Mouse (Mus musculus): ENCODE data around the gene Slc17a7. TPM values are rescaled to one million over a fixed set of nuclear protein-coding genes. Genes with fewer than 3 reads are reported as not detected.
A peak's percentile ranks its signal among the peaks of the same experiment; 100 is the strongest.

Slc17a7 gene
- polyA plus RNA-seq, 1 experiment = 1.6 TPM

DNA sequence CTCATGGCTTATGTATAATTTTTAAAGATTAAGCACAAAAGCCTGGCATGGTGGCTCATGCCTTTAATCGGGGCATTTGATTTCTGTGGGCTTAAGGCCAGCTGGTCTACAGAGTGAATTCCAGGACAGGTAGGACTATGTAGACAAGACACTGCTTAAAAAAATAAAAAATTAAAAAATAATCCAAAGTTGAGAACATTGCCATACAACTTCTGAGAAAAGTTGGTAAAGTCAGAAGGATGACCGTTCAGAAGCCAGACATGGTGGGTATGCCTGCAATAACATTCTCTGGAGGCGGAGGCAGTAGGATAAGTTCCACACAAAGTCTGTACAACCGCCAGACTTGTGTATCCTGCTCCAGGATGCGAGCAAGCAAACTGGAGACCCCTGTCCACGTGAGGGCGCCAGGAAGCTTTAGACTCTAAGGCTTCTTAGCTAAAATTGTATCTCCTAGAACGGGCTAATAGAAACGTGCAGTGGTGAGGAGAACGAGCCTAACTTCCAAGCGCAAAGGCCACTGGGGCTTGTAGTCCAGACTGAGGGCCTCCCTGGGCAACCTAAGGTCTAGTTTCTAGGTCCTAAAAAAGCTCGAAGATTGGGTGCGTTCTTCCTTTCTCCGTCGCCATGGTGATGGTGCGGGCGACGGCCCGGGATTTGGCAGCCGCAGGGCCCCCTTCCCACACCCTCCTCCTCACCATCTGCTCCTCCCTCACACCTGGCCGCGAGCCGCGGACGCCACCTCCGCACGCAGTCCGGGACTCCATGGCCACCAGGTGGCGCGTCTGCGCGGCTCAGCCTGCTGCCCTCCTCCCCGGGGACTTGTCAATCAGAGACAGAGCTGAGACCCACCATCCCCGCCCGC is 1.9 kb upstream of the Slc17a7 start:
- H3K9ac ChIP-seq (ENCODE audit: low read depth, poor library complexity, severe bottlenecking) = no peak overlapping the region
- H3K27ac ChIP-seq (ENCODE audit: insufficient read depth, low read length) = no peak overlapping the region
- peaks cover 1% of the 10 kb centered on the region; the same call in 1 of the 2 replicates for H3K27me3 ChIP-seq (ENCODE audit: control insufficient read depth, insufficient read depth, low read length, poor library complexity, severe bottlenecking)
- peak overlapping the region; percentile 38 for H3K4me3 ChIP-seq (ENCODE audit: low read depth, low read length)
- H3K4me1 ChIP-seq (ENCODE audit: control insufficient read depth, insufficient read depth, low read length) = no peaks in the 10 kb centered on the region
- TF ChIP-seq EP300 (IDR thresholded peaks at IDR 0.05; ENCODE audit: insufficient read depth, low read depth, low read length) (no peak), POLR2A (IDR thresholded peaks at IDR 0.05; ENCODE audit: insufficient read depth, low read length) (no peak), CTCF (IDR thresholded peaks at IDR 0.05; ENCODE audit: low read depth, low read length) (peak; percentile 94)
- no peaks in the 10 kb centered on the region for H3K36me3 ChIP-seq (ENCODE audit: control insufficient read depth, insufficient read depth, low read length, poor library complexity, severe bottlenecking)
- H3K9me3 ChIP-seq (replicated peaks; ENCODE audit: control insufficient read depth, insufficient read depth, low read length, poor library complexity, severe bottlenecking) = no peaks in the 10 kb centered on the region

DNA sequence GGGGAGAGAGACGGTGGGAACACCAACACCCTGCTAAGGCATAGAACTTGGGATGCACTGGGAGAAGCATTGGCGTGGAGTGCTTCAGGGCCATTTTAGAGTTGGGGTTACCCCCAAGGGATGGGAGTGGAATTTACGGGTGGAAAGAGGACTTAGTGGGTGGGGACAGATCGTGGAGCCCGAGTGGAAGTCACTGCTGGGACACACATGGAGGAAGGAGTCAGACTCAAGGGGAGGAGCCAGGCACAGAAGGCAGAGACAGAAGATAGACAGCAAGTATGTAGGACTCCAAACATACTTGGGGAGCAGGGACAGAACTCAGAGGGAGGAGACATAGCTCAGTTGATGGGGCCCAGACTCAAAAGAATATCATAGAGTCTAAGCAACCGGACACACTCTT is 1.2 kb upstream of the Slc17a7 start:
- TF ChIP-seq POLR2A (IDR thresholded peaks at IDR 0.05; ENCODE audit: insufficient read depth, low read length) = no peak
- Histone ChIP-seq H3K4me1 (ENCODE audit: control insufficient read depth, insufficient read depth, low read length) (no peaks in the 10 kb centered on the region), H3K36me3 (ENCODE audit: control insufficient read depth, insufficient read depth, low read length, poor library complexity, severe bottlenecking) (no peaks in the 10 kb centered on the region), H3K9ac (ENCODE audit: low read depth, poor library complexity, severe bottlenecking) (no peak overlapping the region), H3K4me3 (ENCODE audit: low read depth, low read length) (peak overlapping the region; percentile 29; the same call in 1 of the 2 replicates), H3K27ac (ENCODE audit: insufficient read depth, low read length) (no peak overlapping the region), H3K27me3 (ENCODE audit: control insufficient read depth, insufficient read depth, low read length, poor library complexity, severe bottlenecking) (peaks cover 1% of the 10 kb centered on the region; the same call in 1 of the 2 replicates), H3K9me3 (replicated peaks; ENCODE audit: control insufficient read depth, insufficient read depth, low read length, poor library complexity, severe bottlenecking) (no peaks in the 10 kb centered on the region)

DNA sequence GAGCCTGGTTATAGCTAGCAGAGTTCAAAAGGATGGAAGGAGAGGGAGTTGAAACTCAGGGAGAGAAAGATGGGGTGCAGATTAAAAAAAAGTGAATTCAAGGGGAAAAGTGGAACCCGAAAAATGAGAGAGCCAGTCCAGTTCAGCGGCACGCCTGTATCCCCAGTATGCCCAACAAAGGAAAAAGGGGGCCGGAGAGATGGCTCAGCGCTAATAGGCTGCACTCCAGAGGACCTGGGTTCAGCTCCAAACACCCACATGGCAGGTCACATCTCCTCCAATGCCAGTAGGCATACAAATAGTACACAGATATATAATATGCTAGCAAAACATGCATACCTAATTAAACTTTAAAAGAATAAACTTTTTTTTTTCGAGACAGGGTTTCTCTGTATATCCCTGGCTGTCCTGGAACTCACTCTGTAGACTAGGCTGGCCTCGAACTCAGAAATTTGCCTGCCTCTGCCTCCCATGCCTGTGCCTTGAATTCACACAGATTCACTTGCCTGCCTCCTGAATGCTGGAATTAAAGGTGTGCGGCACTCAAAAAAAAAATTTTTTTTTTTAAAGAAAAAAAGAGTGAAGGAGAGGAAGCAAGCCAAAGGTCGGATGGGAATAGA is 643 bp upstream of the Slc17a7 start:
- no peaks in the 10 kb centered on the region for H3K36me3 ChIP-seq (ENCODE audit: control insufficient read depth, insufficient read depth, low read length, poor library complexity, severe bottlenecking)
- H3K4me1 ChIP-seq (ENCODE audit: control insufficient read depth, insufficient read depth, low read length) = no peaks in the 10 kb centered on the region
- no peak overlapping the region for H3K4me3 ChIP-seq (ENCODE audit: low read depth, low read length)
- peaks cover 1% of the 10 kb centered on the region; the same call in 1 of the 2 replicates for H3K27me3 ChIP-seq (ENCODE audit: control insufficient read depth, insufficient read depth, low read length, poor library complexity, severe bottlenecking)
- no peak overlapping the region for H3K9ac ChIP-seq (ENCODE audit: low read depth, poor library complexity, severe bottlenecking)
- no peak overlapping the region for H3K27ac ChIP-seq (ENCODE audit: insufficient read depth, low read length)
- no peaks in the 10 kb centered on the region for H3K9me3 ChIP-seq (replicated peaks; ENCODE audit: control insufficient read depth, insufficient read depth, low read length, poor library complexity, severe bottlenecking)
- TF ChIP-seq POLR2A (IDR thresholded peaks at IDR 0.05; ENCODE audit: insufficient read depth, low read length) = no peak
- TF ChIP-seq EP300 (IDR thresholded peaks at IDR 0.05; ENCODE audit: insufficient read depth, low read depth, low read length) = no peak
- no peak for TF ChIP-seq CTCF (IDR thresholded peaks at IDR 0.05; ENCODE audit: low read depth, low read length)

DNA sequence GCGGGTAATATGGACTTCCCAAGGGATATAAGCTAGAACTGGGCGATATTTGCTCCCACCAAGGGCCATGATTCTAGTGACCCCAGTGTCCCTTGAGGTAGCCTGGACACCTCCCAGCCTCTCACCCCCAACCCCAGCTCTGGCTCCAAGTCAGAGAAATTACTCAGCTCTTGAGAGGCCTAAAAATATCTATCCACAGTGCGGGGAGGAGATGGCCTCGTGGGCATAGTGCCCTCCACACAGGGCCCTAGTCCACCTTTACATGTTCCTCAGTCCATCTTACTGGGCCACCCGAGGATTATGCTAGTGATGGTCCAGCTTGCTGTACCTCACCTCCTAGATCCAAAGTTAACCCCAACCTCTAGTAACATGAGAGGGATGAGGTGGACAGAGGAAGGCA is 1.1 kb downstream of the Slc17a7 start:
- Histone ChIP-seq H3K27me3 (ENCODE audit: control insufficient read depth, insufficient read depth, low read length, poor library complexity, severe bottlenecking) (peaks cover 1% of the 10 kb centered on the region; the same call in 1 of the 2 replicates), H3K4me1 (ENCODE audit: control insufficient read depth, insufficient read depth, low read length) (no peaks in the 10 kb centered on the region), H3K9me3 (replicated peaks; ENCODE audit: control insufficient read depth, insufficient read depth, low read length, poor library complexity, severe bottlenecking) (peaks cover 4% of the 10 kb centered on the region; the same call in 1 of the 2 replicates), H3K27ac (ENCODE audit: insufficient read depth, low read length) (no peak overlapping the region), H3K9ac (ENCODE audit: low read depth, poor library complexity, severe bottlenecking) (no peak overlapping the region), H3K4me3 (ENCODE audit: low read depth, low read length) (no peak overlapping the region), H3K36me3 (ENCODE audit: control insufficient read depth, insufficient read depth, low read length, poor library complexity, severe bottlenecking) (no peaks in the 10 kb centered on the region)
- TF ChIP-seq EP300 (IDR thresholded peaks at IDR 0.05; ENCODE audit: insufficient read depth, low read depth, low read length) (no peak), POLR2A (IDR thresholded peaks at IDR 0.05; ENCODE audit: insufficient read depth, low read length) (no peak), CTCF (IDR thresholded peaks at IDR 0.05; ENCODE audit: low read depth, low read length) (no peak)

DNA sequence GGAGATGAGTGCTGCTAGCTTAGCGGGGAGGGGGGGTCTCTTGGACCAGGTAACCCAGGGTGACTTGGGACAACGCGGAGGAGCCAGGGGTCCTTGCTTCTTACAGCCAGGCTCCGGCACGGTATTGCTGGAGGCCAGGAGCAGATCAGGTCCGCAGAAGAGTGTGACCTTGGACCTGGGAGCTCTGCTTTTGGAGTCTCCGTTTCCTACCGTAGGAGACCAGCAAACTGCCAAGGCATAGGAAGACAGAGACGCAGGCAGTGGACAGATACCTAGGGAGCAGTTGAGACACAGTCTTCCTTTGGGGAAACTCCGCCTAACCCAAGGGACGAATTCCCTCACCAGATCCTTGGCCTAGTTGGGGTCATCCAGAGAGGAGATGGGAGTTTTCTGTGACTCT is 2.0 kb downstream of the Slc17a7 start:
- H3K9ac ChIP-seq (ENCODE audit: low read depth, poor library complexity, severe bottlenecking) = no peak overlapping the region
- no peak for TF ChIP-seq POLR2A (IDR thresholded peaks at IDR 0.05; ENCODE audit: insufficient read depth, low read length)
- TF ChIP-seq CTCF (IDR thresholded peaks at IDR 0.05; ENCODE audit: low read depth, low read length) = no peak
- H3K36me3 ChIP-seq (ENCODE audit: control insufficient read depth, insufficient read depth, low read length, poor library complexity, severe bottlenecking) = no peaks in the 10 kb centered on the region

DNA sequence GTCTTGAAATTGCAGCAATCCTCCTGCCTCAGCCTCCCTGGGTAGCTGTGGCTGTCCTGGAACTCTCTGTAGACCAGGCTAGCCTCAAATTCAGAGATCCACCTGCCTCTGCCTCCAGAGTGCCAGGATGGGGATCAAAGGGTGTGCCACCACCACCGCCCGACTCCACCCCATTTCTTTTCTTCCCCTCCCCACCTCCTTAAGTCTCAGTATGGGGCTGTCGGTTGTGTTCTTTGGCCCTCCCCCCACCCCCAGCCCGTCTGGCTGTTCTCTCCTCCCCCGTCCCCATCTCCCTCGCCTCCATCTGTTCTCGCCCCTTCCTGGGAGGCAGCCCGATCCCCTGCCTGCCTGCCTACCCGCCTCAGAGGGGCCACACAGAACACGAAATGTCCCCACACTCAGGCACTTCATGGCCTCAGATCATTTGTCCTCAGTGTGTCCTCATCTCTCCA is 3.2 kb downstream of the Slc17a7 start:
- no peaks in the 10 kb centered on the region for H3K4me1 ChIP-seq (ENCODE audit: control insufficient read depth, insufficient read depth, low read length)
- TF ChIP-seq CTCF (IDR thresholded peaks at IDR 0.05; ENCODE audit: low read depth, low read length) (no peak), EP300 (IDR thresholded peaks at IDR 0.05; ENCODE audit: insufficient read depth, low read depth, low read length) (no peak), POLR2A (IDR thresholded peaks at IDR 0.05; ENCODE audit: insufficient read depth, low read length) (no peak)
- no peak overlapping the region for H3K27ac ChIP-seq (ENCODE audit: insufficient read depth, low read length)
- no peak overlapping the region for H3K4me3 ChIP-seq (ENCODE audit: low read depth, low read length)
- H3K9me3 ChIP-seq (replicated peaks; ENCODE audit: control insufficient read depth, insufficient read depth, low read length, poor library complexity, severe bottlenecking) = peaks cover 6% of the 10 kb centered on the region; the same call in 1 of the 2 replicates
- no peak overlapping the region for H3K9ac ChIP-seq (ENCODE audit: low read depth, poor library complexity, severe bottlenecking)
- peaks cover 1% of the 10 kb centered on the region; the same call in 1 of the 2 replicates for H3K27me3 ChIP-seq (ENCODE audit: control insufficient read depth, insufficient read depth, low read length, poor library complexity, severe bottlenecking)
- H3K36me3 ChIP-seq (ENCODE audit: control insufficient read depth, insufficient read depth, low read length, poor library complexity, severe bottlenecking) = no peaks in the 10 kb centered on the region

More for the DNA sequence above, 2.0 kb downstream of the Slc17a7 start:
- peaks cover 6% of the 10 kb centered on the region; the same call in 1 of the 2 replicates for H3K9me3 ChIP-seq (replicated peaks; ENCODE audit: control insufficient read depth, insufficient read depth, low read length, poor library complexity, severe bottlenecking)
- peaks cover 1% of the 10 kb centered on the region; the same call in 1 of the 2 replicates for H3K27me3 ChIP-seq (ENCODE audit: control insufficient read depth, insufficient read depth, low read length, poor library complexity, severe bottlenecking)
- no peaks in the 10 kb centered on the region for H3K4me1 ChIP-seq (ENCODE audit: control insufficient read depth, insufficient read depth, low read length)
- no peak overlapping the region for H3K4me3 ChIP-seq (ENCODE audit: low read depth, low read length)
- no peak overlapping the region for H3K27ac ChIP-seq (ENCODE audit: insufficient read depth, low read length)
